Mouse (Mus musculus) right cerebral cortex, postnatal 25 days (tissue): ENCODE results near the gene Stk24.

Experiments used
- DNase-seq: peaks from one replicate; pipeline ENCODE4 v3.0.0; 2022

The Stk24 gene

DNA sequence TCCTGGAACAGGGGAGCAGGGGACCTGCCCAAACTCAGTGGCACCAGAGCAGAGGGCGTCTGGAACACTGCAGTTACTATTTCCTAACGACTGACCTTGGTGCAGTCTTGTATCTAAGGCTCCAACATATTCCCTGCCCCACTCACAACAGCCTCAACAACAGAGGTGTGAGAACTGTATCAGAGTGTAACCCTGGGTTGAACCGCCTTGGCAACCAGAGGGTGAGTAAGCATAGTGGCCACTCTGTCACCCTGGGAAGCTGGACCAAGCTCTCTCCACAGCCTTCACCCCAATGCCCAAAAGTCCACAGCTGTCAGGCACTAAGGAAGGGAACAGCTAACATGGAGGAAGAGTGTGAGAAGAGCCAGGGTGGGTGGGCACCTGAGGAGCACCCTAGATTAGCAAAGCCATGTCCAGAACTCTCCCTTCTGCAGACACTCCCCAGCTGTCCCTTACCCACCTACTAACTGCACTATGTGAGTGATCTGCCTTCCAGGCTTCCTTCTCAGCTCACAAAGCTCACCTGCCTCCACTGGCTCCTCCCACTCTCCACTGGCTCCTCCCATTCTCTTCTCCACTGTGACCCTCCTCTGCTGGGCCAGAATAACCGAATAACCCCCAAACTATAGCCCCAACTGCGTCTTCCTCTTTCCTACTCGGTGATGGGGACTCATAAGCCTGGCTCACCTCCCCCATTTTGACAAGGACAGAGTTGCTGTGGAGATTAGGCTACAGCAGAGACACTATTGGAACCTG lies 69.3 kb downstream of the Stk24 start:
- no peak for DNase-seq

DNA sequence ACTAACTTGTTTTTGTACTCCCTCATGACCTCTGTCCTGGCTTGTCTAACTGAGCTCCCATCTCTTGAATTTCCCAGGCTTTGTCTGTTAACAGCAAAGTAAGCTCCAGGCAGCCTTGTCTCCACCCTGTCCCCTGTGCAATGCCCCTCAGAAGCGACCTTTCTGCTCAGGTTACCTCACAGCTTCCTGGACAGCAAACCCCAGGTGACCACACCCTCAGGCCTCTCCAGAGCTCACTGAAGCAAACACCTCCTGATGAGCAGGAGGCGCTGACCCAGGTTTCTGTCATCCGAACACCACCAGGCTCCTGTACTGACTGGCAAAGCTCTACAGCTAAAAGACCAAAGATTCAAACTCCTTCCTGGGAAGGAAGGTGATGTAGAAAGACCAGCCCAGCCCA lies 69.9 kb downstream of the Stk24 start:
- no peak for DNase-seq

GRCm38 (mm10) chr14:121305316-121306064 lies 74.3 kb downstream of the Stk24 start:
- DNase-seq = no peak

GRCm38 (mm10) chr14:121304523-121304922 lies 75.3 kb downstream of the Stk24 start:
- DNase-seq = no peak

DNA sequence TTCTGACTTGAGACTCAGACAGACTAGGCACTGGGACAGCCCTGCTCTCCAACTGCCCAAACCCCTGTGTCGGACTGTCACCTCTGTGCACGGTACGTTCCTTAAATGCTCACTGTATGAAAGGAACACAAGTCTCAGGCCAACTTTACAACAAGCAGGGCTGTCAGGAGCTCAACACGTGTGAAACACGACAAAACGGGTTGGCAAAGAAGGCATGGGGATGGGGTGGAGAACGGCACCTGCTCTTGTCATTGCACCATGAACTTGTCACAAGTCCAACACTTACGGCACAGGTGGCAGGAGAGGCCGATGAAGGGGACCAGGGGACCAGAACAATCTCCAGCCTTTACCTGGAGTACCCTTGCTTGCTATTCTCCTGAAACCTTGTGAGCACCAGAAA lies 80.7 kb downstream of the Stk24 start:
- DNase-seq = no peak

GRCm38 (mm10) chr14:121298537-121298936 lies 81.3 kb downstream of the Stk24 start:
- no peak for DNase-seq

GRCm38 (mm10) chr14:121297103-121297502 lies 82.7 kb downstream of the Stk24 start:
- DNase-seq = no peak

DNA sequence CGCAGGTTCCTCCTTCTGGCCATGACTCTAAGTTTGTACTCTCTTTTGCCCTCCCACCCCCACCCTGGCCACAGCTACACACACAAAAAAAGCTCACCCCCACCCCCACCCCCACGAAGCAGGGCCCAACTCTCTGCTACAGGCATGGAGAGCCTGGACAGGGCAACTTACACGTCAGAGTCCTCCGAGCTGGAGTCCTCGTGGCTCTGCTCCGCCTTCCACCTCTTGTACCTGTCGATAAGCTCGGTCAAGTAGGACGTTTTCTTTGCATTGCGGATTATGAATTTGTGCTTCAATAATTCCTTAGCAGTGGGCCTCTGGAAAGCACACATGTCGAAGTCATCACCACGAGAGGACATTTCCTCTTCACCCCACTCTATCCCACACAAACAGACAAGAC lies 85.3 kb downstream of the Stk24 start:
- no peak for DNase-seq

DNA sequence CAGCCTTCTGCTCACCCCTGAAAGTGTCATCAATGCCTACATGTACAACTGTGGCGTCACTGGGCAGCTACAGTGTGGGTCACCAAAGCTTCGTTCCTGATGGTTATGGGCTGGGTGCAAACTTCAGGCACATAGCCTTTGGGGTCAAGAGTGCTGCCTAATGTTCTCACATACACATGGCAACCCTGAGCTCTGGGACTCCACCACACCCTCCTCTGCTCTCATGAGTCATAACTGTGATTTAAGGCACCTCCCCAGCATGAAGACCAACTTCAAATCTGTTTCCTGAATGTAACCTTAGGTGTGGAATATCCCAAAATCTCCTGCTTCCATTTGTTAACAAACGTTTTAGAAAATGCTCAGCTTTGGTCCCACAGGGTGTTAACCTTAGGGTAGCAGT lies 87.4 kb downstream of the Stk24 start:
- no peak for DNase-seq

DNA sequence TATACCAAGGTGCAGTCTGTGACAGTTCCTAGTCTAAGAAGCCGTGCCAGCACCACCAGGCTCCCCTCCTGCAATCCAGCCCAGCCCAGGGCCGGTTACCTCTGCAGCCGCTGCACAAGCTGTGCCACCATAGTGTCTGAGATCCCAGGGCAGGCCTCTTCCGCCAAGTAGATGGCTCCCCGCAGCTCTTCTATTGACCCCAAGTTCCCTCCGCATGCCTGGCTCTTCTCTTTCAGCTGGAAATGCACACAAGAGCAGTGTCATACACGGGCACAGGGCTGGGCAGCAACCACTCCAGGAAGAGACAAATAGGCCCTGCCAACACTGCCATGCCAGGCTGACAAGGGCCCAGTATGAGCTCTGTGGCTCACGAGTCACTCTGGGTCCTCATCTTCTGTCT lies 87.9 kb downstream of the Stk24 start:
- DNase-seq = no peak

- no peak for DNase-seq
Observed at GRCm38 (mm10) chr14:121285379-121286120, 94.3 kb downstream of the Stk24 start.

DNA sequence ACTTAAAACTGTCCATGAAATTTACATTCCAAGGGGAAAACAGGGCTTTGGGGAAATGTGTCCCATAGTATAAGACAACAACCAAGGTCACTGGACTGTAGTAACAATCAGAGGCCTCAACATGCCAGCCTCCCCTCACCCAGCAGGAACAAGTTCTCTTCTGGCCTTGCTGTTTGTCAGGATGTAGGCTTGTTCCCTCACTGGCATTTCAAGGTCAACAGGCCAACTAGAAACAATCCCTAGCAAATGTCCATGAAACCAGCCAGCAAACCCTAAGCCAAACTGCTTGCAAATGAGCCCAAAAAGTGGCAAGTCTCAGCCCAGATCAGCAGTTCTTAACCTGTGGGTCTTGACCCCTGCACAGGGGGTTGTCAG lies 98.5 kb downstream of the Stk24 start:
- no peak for DNase-seq

- no peak for DNase-seq
Observed at GRCm38 (mm10) chr14:121280601-121281335, 99.0 kb downstream of the Stk24 start.

DNA sequence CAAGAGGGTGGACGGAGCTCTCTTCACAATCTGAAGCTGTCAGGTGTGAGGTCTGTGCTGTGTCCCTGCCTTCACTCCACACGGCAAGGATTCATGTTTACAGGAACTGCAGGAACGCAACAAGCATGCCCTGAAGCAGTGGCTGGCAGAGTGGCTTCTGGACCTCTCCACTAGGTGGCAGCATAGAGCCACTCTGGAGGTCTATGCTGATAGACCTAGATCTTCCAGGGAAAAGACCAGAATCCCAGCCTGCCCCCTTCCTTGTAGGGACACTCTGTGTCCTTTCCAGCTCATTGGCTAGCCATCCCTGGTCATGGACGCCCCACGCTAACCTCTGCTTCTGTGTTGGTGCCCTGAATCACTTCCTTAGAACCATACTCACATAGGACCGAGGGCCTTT lies 100.7 kb downstream of the Stk24 start:
- peak; percentile 73 for DNase-seq

- DNase-seq = no peak
Observed at GRCm38 (mm10) chr14:121276016-121276415, 103.8 kb downstream of the Stk24 start.

- no peak for DNase-seq
Observed at GRCm38 (mm10) chr14:121274985-121275384, 104.8 kb downstream of the Stk24 start.

DNA sequence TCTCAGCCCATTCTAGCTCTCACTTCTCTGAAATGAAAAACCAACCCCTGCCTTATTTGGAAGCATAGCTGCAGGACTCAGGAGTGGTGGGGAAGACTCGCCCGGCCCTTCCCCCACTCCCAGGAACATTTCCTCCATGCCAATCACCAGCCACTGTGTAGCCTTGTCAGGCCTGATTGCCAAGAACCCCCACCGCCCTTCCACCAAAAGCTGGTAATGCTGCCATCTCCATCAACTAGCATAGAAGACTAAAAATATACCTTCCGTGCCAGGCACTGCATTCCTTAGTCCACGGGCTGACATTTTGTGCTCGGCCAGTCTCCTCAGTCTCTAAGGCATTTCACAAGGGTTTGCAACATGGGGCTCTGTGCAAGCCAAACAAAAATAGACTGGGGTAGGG lies 109.3 kb downstream of the Stk24 start:
- no peak for DNase-seq

- DNase-seq = no peak
Observed at GRCm38 (mm10) chr14:121267801-121268200, 112.0 kb downstream of the Stk24 start.

DNA sequence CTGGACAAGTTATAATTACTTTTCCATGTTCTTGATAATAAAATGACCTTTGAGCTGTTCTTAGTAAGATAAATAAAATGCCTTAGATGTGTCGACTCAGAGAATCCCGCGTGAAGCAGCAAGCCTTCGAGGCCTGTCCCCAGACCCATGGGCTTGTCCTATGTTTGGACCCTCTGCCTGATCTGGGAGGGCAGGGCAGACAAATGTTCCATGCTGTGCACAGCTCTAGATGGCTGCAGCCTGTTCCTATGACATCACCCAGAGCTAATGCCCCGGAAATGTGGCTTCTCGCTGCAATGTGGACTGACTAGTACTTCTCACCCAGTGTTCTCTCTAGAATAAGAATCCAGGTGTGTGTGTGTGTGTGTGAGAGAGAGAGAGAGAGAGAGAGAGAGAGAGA lies 115.4 kb downstream of the Stk24 start:
- DNase-seq = no peak

DNA sequence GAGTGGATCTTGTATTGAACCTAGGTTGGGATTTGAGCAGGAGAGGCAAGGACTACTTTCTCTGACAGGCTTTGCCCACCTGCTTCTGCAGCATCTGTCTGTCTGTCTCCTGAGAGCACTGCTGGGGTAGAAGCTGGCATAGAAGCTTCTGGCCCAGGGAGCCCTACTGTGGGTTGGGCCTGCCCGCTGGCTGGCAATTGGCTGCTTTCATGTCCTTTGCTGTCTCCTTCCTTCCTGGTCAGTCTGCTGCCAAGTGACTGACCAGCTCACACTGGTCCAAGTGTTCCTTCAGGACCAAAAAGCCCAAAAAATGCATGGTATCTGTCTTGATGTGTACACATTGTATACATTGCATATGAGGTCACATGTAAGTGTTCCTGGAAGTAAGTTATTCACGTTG lies 115.9 kb downstream of the Stk24 start:
- DNase-seq = no peak

- no peak for DNase-seq
Observed at GRCm38 (mm10) chr14:121262606-121263005, 117.2 kb downstream of the Stk24 start.

GRCm38 (mm10) chr14:121261229-121261879 lies 118.5 kb downstream of the Stk24 start:
- DNase-seq = no peak

DNA sequence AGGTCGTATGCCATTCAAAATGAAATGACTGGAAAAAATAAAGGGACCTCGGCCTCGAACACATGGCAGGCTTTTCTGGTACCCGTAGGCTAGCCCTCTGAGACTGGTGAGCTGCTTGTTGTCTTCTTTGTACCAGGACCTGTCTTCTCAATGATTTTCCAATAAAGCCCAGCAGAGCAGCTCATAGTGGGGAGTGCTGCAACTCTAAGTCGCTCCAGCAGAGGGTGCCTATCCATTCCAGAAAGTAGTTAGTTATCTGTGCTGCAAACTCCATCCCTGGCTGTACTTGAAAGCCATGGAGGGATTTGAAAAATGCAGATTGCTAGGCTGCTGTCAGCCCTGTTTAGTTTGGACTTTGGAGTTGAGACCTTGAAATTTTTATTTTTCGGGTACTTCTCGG lies 120.0 kb downstream of the Stk24 start:
- DNase-seq = no peak
